Mouse (Mus musculus) spleen, adult 18-20 months (tissue): ENCODE data around the gene Mrpl45.

Experiments used
- DNase-seq, 2 experiments: peaks; one replicate each; pipeline ENCODE4 v3.0.0; 2022; ENCODE audit warnings: mixed read lengths in 2 of 2

Gene Mrpl45

GRCm38 (mm10) chr11:97368501-97368900, 53.0 kb downstream of the Mrpl45 start:
- DNase-seq = no peak

- DNase-seq = no peak
Measured at GRCm38 (mm10) chr11:97370329-97371091, 55.0 kb downstream of the Mrpl45 start.

- DNase-seq = no peak
Measured at GRCm38 (mm10) chr11:97372159-97372864, 56.8 kb downstream of the Mrpl45 start.

- no peak for DNase-seq
Measured at GRCm38 (mm10) chr11:97373402-97373801, 57.9 kb downstream of the Mrpl45 start.
